Mouse (Mus musculus) left cerebral cortex, postnatal 25 days (tissue): ENCODE measurements around the gene Prune2. TPM values are rescaled to one million over a fixed set of nuclear protein-coding genes. Genes with fewer than 3 reads are reported as not detected.

ENCODE experiments used
- DNase-seq, 2 experiments: peaks; one replicate each; pipeline ENCODE4 v3.0.0; 2022; ENCODE audit warnings: low spot score in 2 of 2, mixed read lengths in 1 of 2
- intact Hi-C: fragments of 180-260 bp; cut with DNase I; formaldehyde crosslinking; loops from one replicate; pipeline ENCODE4 v1.15.1; 2025
- total RNA-seq, 2 experiments: library from RNA; stranded (reverse); gene quantifications; 2 replicates each; pipeline ENCODE4 v1.2.3; 2021

The Prune2 gene
- total RNA-seq, 2 experiments from 2014 or later = 64.5 to 66.3 TPM

GRCm38 (mm10) chr19:17096338-17096737, 140.4 kb downstream of the Prune2 start:
- no peak for DNase-seq
- intact Hi-C loops = no loop called here

- intact Hi-C loops = no loop called here
- DNase-seq = no peak
Measured at GRCm38 (mm10) chr19:17097210-17097609, 141.3 kb downstream of the Prune2 start.

GRCm38 (mm10) chr19:17108782-17109181, 152.9 kb downstream of the Prune2 start:
- intact Hi-C loops = no loop called here
- no peak for DNase-seq

- DNase-seq = peak; percentile 62 to 68
- intact Hi-C loops = loop anchor here (1.0 to 5.0 kb wide), 3 partner anchors 243 to 1423 kb away; no protein-coding TSS in a partner anchor
Measured at GRCm38 (mm10) chr19:17124034-17124735, 168.3 kb downstream of the Prune2 start.

GRCm38 (mm10) chr19:17125380-17125779, 169.5 kb downstream of the Prune2 start:
- intact Hi-C loops = no loop called here
- no peak for DNase-seq

- intact Hi-C loops = no loop called here
Measured at GRCm38 (mm10) chr19:17130544-17130943, 174.6 kb downstream of the Prune2 start.

GRCm38 (mm10) chr19:17136677-17137460, 181.0 kb downstream of the Prune2 start:
- peak; percentile 83 to 89 for DNase-seq
- intact Hi-C loops = no loop called here

More at GRCm38 (mm10) chr19:17130544-17130943, 174.6 kb downstream of the Prune2 start:
- DNase-seq = no peak

- intact Hi-C loops = no loop called here
Measured at GRCm38 (mm10) chr19:17137656-17138055, 181.7 kb downstream of the Prune2 start.

GRCm38 (mm10) chr19:17138144-17138915, 182.4 kb downstream of the Prune2 start:
- DNase-seq = no peak
- intact Hi-C loops = no loop called here

More at GRCm38 (mm10) chr19:17137656-17138055, 181.7 kb downstream of the Prune2 start:
- no peak for DNase-seq

- intact Hi-C loops = no loop called here
- peak in 1 of 2 experiments; percentile 30 for DNase-seq
Measured at GRCm38 (mm10) chr19:17140016-17140914, 184.3 kb downstream of the Prune2 start.

- intact Hi-C loops = no loop called here
- DNase-seq = no peak
Measured at GRCm38 (mm10) chr19:17143245-17143644, 187.3 kb downstream of the Prune2 start.

- intact Hi-C loops = no loop called here
- DNase-seq = no peak
Measured at GRCm38 (mm10) chr19:17144205-17144604, 188.3 kb downstream of the Prune2 start.

- DNase-seq = no peak
- intact Hi-C loops = no loop called here
Measured at GRCm38 (mm10) chr19:17150064-17150463, 194.1 kb downstream of the Prune2 start.

- no peak for DNase-seq
- intact Hi-C loops = no loop called here
Measured at GRCm38 (mm10) chr19:17151781-17152180, 195.9 kb downstream of the Prune2 start.

- DNase-seq = no peak
- intact Hi-C loops = no loop called here
Measured at GRCm38 (mm10) chr19:17152461-17152860, 196.5 kb downstream of the Prune2 start.

GRCm38 (mm10) chr19:17153911-17154639, 198.2 kb downstream of the Prune2 start:
- DNase-seq = no peak
- intact Hi-C loops = no loop called here

- no peak for DNase-seq
- intact Hi-C loops = no loop called here
Measured at GRCm38 (mm10) chr19:17155216-17155615, 199.3 kb downstream of the Prune2 start.

GRCm38 (mm10) chr19:17159676-17160075, 203.8 kb downstream of the Prune2 start:
- no peak for DNase-seq
- intact Hi-C loops = no loop called here
